In genomic region chr10:77606855-77607254, GRCm38 (mm10) we compare ENCODE assay signal across 8 mouse cellular contexts. TPM values are rescaled to one million over a fixed set of nuclear protein-coding genes. Genes with fewer than 3 reads are reported as not detected.
DNase-seq lines count a peak whose midpoint lies in the region; ATAC-seq and TF ChIP-seq lines count a peak whose summit lies in the region.

No protein-coding gene starts in this region.

- peak overlapping the region; percentile 98 for H3K27ac ChIP-seq in hindbrain, postnatal 0 days
- H3K27ac ChIP-seq in midbrain, embryonic 14.5 days (replicated peaks; ENCODE audit: low read depth, low read length), result peak overlapping the region; percentile 95

- peak; percentile 12; the same call in 1 of the 2 replicates for ATAC-seq in common myeloid progenitor, adult 5-6 weeks (replicated peaks; ENCODE audit: low read depth, poor library complexity, severe bottlenecking)
- ATAC-seq in hindbrain, postnatal 0 days, result no peak; the same call in 1 of the 2 replicates
- ATAC-seq in midbrain, embryonic 14.5 days (ENCODE audit: low FRiP score, low TSS enrichment), result no peak; the same call in none of the 2 replicates

- H3K36me3 ChIP-seq in hindbrain, postnatal 0 days (ENCODE audit: insufficient read depth, low read length), result peaks cover 13% of the 10 kb centered on the region; the same call in 1 of the 2 replicates
- peaks cover 25% of the 10 kb centered on the region for H3K36me3 ChIP-seq in midbrain, embryonic 14.5 days (ENCODE audit: control insufficient read depth, insufficient read depth, low read length)

- H3K9me3 ChIP-seq in hindbrain, postnatal 0 days (ENCODE audit: low read length), result 0 out of 2 replicates have a peak, but pooled peaks cover 2% of the 10 kb centered on the region
- H3K9me3 ChIP-seq in midbrain, embryonic 14.5 days (ENCODE audit: control insufficient read depth, low read length), result no peaks in the 10 kb centered on the region

- DNase-seq in lung, adult 2 months, result no peak
- DNase-seq in lung, postnatal 10 days, result no peak
- DNase-seq in hindbrain, postnatal 0 days (ENCODE audit: low spot score), result no peak
- no peak for DNase-seq in midbrain, embryonic 14.5 days
- DNase-seq in cerebellum, adult 11 months, result no peak
- DNase-seq in ovary, adult 18-20 months (ENCODE audit: low spot score), result no peak
- no peak for DNase-seq in embryo, embryonic 11 days

- peaks cover 4% of the 10 kb centered on the region for H3K4me1 ChIP-seq in lung, adult 2 months (ENCODE audit: control insufficient read depth, insufficient read depth, low read length)
- peaks cover 13% of the 10 kb centered on the region; the same call in 1 of the 2 replicates for H3K4me1 ChIP-seq in hindbrain, postnatal 0 days (ENCODE audit: insufficient read depth, low read length)
- peaks cover 12% of the 10 kb centered on the region for H3K4me1 ChIP-seq in midbrain, embryonic 14.5 days (ENCODE audit: control insufficient read depth, insufficient read depth, low read length)

- H3K4me3 ChIP-seq in lung, adult 2 months (replicated peaks; ENCODE audit: extremely low read depth, low read depth, low read length), result peak overlapping the region; percentile 79
- H3K4me3 ChIP-seq in hindbrain, postnatal 0 days (ENCODE audit: low read length), result peak overlapping the region; percentile 54
- H3K4me3 ChIP-seq in midbrain, embryonic 14.5 days (replicated peaks; ENCODE audit: low read depth, low read length), result peak overlapping the region; percentile 71

- H3K27me3 ChIP-seq in hindbrain, postnatal 0 days (ENCODE audit: insufficient read depth, low read length), result no peaks in the 10 kb centered on the region
- no peaks in the 10 kb centered on the region for H3K27me3 ChIP-seq in midbrain, embryonic 14.5 days (ENCODE audit: control insufficient read depth, insufficient read depth, low read length)

- H3K9ac ChIP-seq in hindbrain, postnatal 0 days (replicated peaks; ENCODE audit: low read length), result peak overlapping the region; percentile 86
- H3K9ac ChIP-seq in midbrain, embryonic 14.5 days (replicated peaks; ENCODE audit: low read length), result peak overlapping the region; percentile 75

- 13% methylated on average over 7 of the region's 7 CpGs for WGBS in lung, adult 2 months
- WGBS in hindbrain, postnatal 0 days, result 42% methylated on average over 7 of the region's 7 CpGs
- 47% methylated on average over 7 of the region's 7 CpGs for WGBS in midbrain, embryonic 14.5 days

- no peak for TF ChIP-seq POLR2A in lung, adult 2 months (IDR thresholded peaks at IDR 0.05; ENCODE audit: borderline replicate concordance, extremely low read depth, low read depth, low read length)

- TF ChIP-seq CTCF in lung, adult 2 months (IDR thresholded peaks at IDR 0.05; ENCODE audit: insufficient read depth, low read length), result no peak
- no peak for TF ChIP-seq CTCF in hindbrain, postnatal 0 days (IDR thresholded peaks at IDR 0.05; ENCODE audit: low read depth)

- peak overlapping the region; percentile 93 for H3K4me2 ChIP-seq in hindbrain, postnatal 0 days (ENCODE audit: low read depth, low read length)
- H3K4me2 ChIP-seq in midbrain, embryonic 14.5 days (ENCODE audit: low read length), result peak overlapping the region; percentile 86

RNA-seq across cellular contexts. Expression of gene Gm49325, which starts 0.9 kb away (rescaled TPM):
- polyA plus RNA-seq in lung, adult 2 months (2012; rRNA removed), result not detected in 2 replicates
- not detected in 2 replicates for total RNA-seq in common myeloid progenitor, adult 5-6 weeks (2017)
- 4.0 TPM in 1 of 2 replicates, not detected in the other for total RNA-seq in hindbrain, postnatal 0 days (2014; rRNA removed)
- 11.1 and 12.8 TPM in 2 replicates for polyA plus RNA-seq in hindbrain, postnatal 0 days (2015; fragmentation: Nextera tagmentation; extraction: Ambion mirVana)
- polyA plus RNA-seq in midbrain, embryonic 14.5 days (2014; fragmentation: Nextera tagmentation; extraction: Ambion mirVana), result 16.3 TPM in 1 of 2 replicates, not detected in the other

RNA-seq across cellular contexts. Expression of gene Sumo3, which starts 1.0 kb away (rescaled TPM):
- polyA plus RNA-seq in lung, adult 2 months (2012; rRNA removed), result 201 and 261 TPM in 2 replicates
- total RNA-seq in common myeloid progenitor, adult 5-6 weeks (2017), result 147 and 170 TPM in 2 replicates
- total RNA-seq in hindbrain, postnatal 0 days (2014; rRNA removed), result 217 and 218 TPM in 2 replicates
- 330 and 348 TPM in 2 replicates for polyA plus RNA-seq in hindbrain, postnatal 0 days (2015; fragmentation: Nextera tagmentation; extraction: Ambion mirVana)
- polyA plus RNA-seq in midbrain, embryonic 14.5 days (2014; fragmentation: Nextera tagmentation; extraction: Ambion mirVana), result 253 and 287 TPM in 2 replicates

RNA-seq across cellular contexts. Expression of gene Ube2g2, which starts 15.2 kb away (rescaled TPM):
- polyA plus RNA-seq in lung, adult 2 months (2012; rRNA removed), result 41.6 and 54.2 TPM in 2 replicates
- total RNA-seq in common myeloid progenitor, adult 5-6 weeks (2017), result 27.0 and 37.2 TPM in 2 replicates
- total RNA-seq in hindbrain, postnatal 0 days (2014; rRNA removed), result 45.1 and 48.3 TPM in 2 replicates
- 65.8 and 73.8 TPM in 2 replicates for polyA plus RNA-seq in hindbrain, postnatal 0 days (2015; fragmentation: Nextera tagmentation; extraction: Ambion mirVana)
- 55.6 and 66.6 TPM in 2 replicates for polyA plus RNA-seq in midbrain, embryonic 14.5 days (2014; fragmentation: Nextera tagmentation; extraction: Ambion mirVana)

RNA-seq across cellular contexts. Expression of gene Pttg1ip, which starts 25.3 kb away (rescaled TPM):
- polyA plus RNA-seq in lung, adult 2 months (2012; rRNA removed), result 199 and 223 TPM in 2 replicates
- 35.5 and 47.4 TPM in 2 replicates for total RNA-seq in common myeloid progenitor, adult 5-6 weeks (2017)
- total RNA-seq in hindbrain, postnatal 0 days (2014; rRNA removed), result 85.9 and 94.0 TPM in 2 replicates
- 87.3 and 87.5 TPM in 2 replicates for polyA plus RNA-seq in hindbrain, postnatal 0 days (2015; fragmentation: Nextera tagmentation; extraction: Ambion mirVana)
- 52.1 and 71.8 TPM in 2 replicates for polyA plus RNA-seq in midbrain, embryonic 14.5 days (2014; fragmentation: Nextera tagmentation; extraction: Ambion mirVana)
